ENCODE assay signal across 14 mouse cellular contexts in genomic region chr6:137630387-137630786, GRCm38 (mm10). TPM values are rescaled to one million over a fixed set of nuclear protein-coding genes. Genes with fewer than 3 reads are reported as not detected.
DNase-seq lines count a peak whose midpoint lies in the region; ATAC-seq and TF ChIP-seq lines count a peak whose summit lies in the region.
"Had no signal": no experiment of that assay in that cellular context is flagged by ENCODE, and none has a peak within 500 bp of the region (broad histone marks: within the 10 kb centered on the region; RNA-seq: fewer than 3 reads in every experiment).

No protein-coding gene starts in this region.

- H3K4me1 ChIP-seq in forebrain, embryonic 10.5 days = peaks cover 16% of the 10 kb centered on the region
- H3K4me1 ChIP-seq in forebrain, embryonic 11.5 days (replicated peaks; ENCODE audit: control insufficient read depth, insufficient read depth, low read length) = 0 out of 2 replicates have a peak, but pooled peaks cover 3% of the 10 kb centered on the region
- H3K4me1 ChIP-seq in hindbrain, embryonic 11.5 days (replicated peaks; ENCODE audit: control insufficient read depth, insufficient read depth, low read length) = no peaks in the 10 kb centered on the region
- peaks cover 13% of the 10 kb centered on the region for H3K4me1 ChIP-seq in hindbrain, embryonic 13.5 days (replicated peaks)
- peaks cover 6% of the 10 kb centered on the region for H3K4me1 ChIP-seq in testis, adult 2 months (ENCODE audit: control insufficient read depth, insufficient read depth, low read length)

- intact Hi-C loops in left cerebral cortex, postnatal 10 days (cut with DNase I) = no loop called here

- TF ChIP-seq POLR2A in testis, adult 2 months (IDR thresholded peaks at IDR 0.05; ENCODE audit: control insufficient read depth, low read depth, low read length) = no peak

- no peak overlapping the region for H3K9ac ChIP-seq in forebrain, embryonic 11.5 days (ENCODE audit: low read length)
- H3K9ac ChIP-seq in hindbrain, embryonic 11.5 days (ENCODE audit: low read depth, low read length) = no peak overlapping the region
- no peak overlapping the region for H3K9ac ChIP-seq in hindbrain, embryonic 13.5 days
- H3K9ac ChIP-seq: limb, embryonic 15.5 days; liver, postnatal 0 days; midbrain, embryonic 12.5 days had no signal

- no peak for TF ChIP-seq CTCF in testis, adult 2 months (IDR thresholded peaks at IDR 0.05; ENCODE audit: control insufficient read depth, insufficient read depth, insufficient replicate concordance, low read depth, low read length)

- DNase-seq in forebrain, embryonic 10.5 days (ENCODE audit: extremely low spot score, low spot score) = no peak
- no peak for DNase-seq in forebrain, embryonic 11.5 days (ENCODE audit: low spot score)
- no peak for DNase-seq in hindbrain, embryonic 11.5 days (ENCODE audit: low spot score)
- DNase-seq in testis, postnatal 10 days (ENCODE audit: low spot score) = no peak
- DNase-seq in left cerebral cortex, postnatal 10 days (ENCODE audit: extremely low spot score in 1 of 2, low spot score in 2 of 2) = no peak
- no peak for DNase-seq in right cerebral cortex, postnatal 14 days
- DNase-seq: gastrocnemius, postnatal 25 days; kidney, postnatal 25 days; liver, postnatal 0 days had no signal

- H3K4me2 ChIP-seq in forebrain, embryonic 11.5 days (ENCODE audit: low read depth, low read length, severe bottlenecking) = no peak overlapping the region
- H3K4me2 ChIP-seq in hindbrain, embryonic 11.5 days (replicated peaks; ENCODE audit: low read depth, low read length) = no peak overlapping the region
- H3K4me2 ChIP-seq in hindbrain, embryonic 13.5 days = no peak overlapping the region
- H3K4me2 ChIP-seq: limb, embryonic 15.5 days had no signal

- peak overlapping the region; percentile 13; the same call in 1 of the 2 replicates for H3K27ac ChIP-seq in forebrain, embryonic 10.5 days
- no peak overlapping the region for H3K27ac ChIP-seq in forebrain, embryonic 11.5 days (ENCODE audit: low read depth, low read length)
- H3K27ac ChIP-seq in hindbrain, embryonic 11.5 days (ENCODE audit: low read depth, low read length) = no peak overlapping the region
- H3K27ac ChIP-seq in hindbrain, embryonic 13.5 days = no peak overlapping the region; the same call in 1 of the 2 replicates
- peak overlapping the region; percentile 54 for H3K27ac ChIP-seq in testis, adult 2 months (ENCODE audit: control insufficient read depth, insufficient read depth, low read depth, low read length)
- H3K27ac ChIP-seq: limb, embryonic 15.5 days had no signal

- 89% methylated on average over 13 of the region's 13 CpGs for WGBS in forebrain, embryonic 10.5 days
- 90% methylated on average over 13 of the region's 13 CpGs for WGBS in forebrain, embryonic 11.5 days
- WGBS in hindbrain, embryonic 11.5 days = 82% methylated on average over 13 of the region's 13 CpGs
- 85% methylated on average over 13 of the region's 13 CpGs for WGBS in hindbrain, embryonic 13.5 days

- no peaks in the 10 kb centered on the region for H3K36me3 ChIP-seq in forebrain, embryonic 10.5 days (replicated peaks)
- no peaks in the 10 kb centered on the region for H3K36me3 ChIP-seq in forebrain, embryonic 11.5 days (ENCODE audit: control insufficient read depth, insufficient read depth, low read length)
- no peaks in the 10 kb centered on the region for H3K36me3 ChIP-seq in hindbrain, embryonic 11.5 days (ENCODE audit: control insufficient read depth, insufficient read depth, low read length)
- H3K36me3 ChIP-seq in hindbrain, embryonic 13.5 days = no peaks in the 10 kb centered on the region
- no peaks in the 10 kb centered on the region for H3K36me3 ChIP-seq in testis, adult 2 months (ENCODE audit: control insufficient read depth, insufficient read depth, low read length)
- H3K36me3 ChIP-seq: limb, embryonic 15.5 days; midbrain, embryonic 12.5 days had no signal

- H3K27me3 ChIP-seq in forebrain, embryonic 10.5 days (ENCODE audit: poor library complexity, severe bottlenecking) = no peaks in the 10 kb centered on the region
- H3K27me3 ChIP-seq in forebrain, embryonic 11.5 days (ENCODE audit: control insufficient read depth, insufficient read depth, low read length) = no peaks in the 10 kb centered on the region
- H3K27me3 ChIP-seq in hindbrain, embryonic 11.5 days (ENCODE audit: control insufficient read depth, insufficient read depth, low read length) = no peaks in the 10 kb centered on the region
- H3K27me3 ChIP-seq in hindbrain, embryonic 13.5 days = no peaks in the 10 kb centered on the region
- H3K27me3 ChIP-seq in testis, adult 2 months (ENCODE audit: control insufficient read depth, insufficient read depth, low read length) = no peaks in the 10 kb centered on the region
- H3K27me3 ChIP-seq: limb, embryonic 15.5 days; midbrain, embryonic 12.5 days had no signal

- ATAC-seq in forebrain, embryonic 11.5 days (replicated peaks; ENCODE audit: low FRiP score) = no peak
- ATAC-seq in hindbrain, embryonic 11.5 days (ENCODE audit: low FRiP score) = peak; percentile 43; the same call in 1 of the 2 replicates
- no peak for ATAC-seq in hindbrain, embryonic 13.5 days (ENCODE audit: low FRiP score)
- ATAC-seq: intestine, postnatal 0 days; liver, postnatal 0 days had no signal

- H3K4me3 ChIP-seq in forebrain, embryonic 10.5 days = no peak overlapping the region
- no peak overlapping the region for H3K4me3 ChIP-seq in forebrain, embryonic 11.5 days (ENCODE audit: low read depth, low read length)
- H3K4me3 ChIP-seq in hindbrain, embryonic 11.5 days (ENCODE audit: low read depth, low read length) = no peak overlapping the region
- H3K4me3 ChIP-seq in hindbrain, embryonic 13.5 days = no peak overlapping the region
- peak overlapping the region; percentile 31 for H3K4me3 ChIP-seq in testis, adult 2 months (ENCODE audit: control insufficient read depth, low read depth, low read length)
- H3K4me3 ChIP-seq: limb, embryonic 15.5 days; midbrain, embryonic 12.5 days had no signal

- no peaks in the 10 kb centered on the region for H3K9me3 ChIP-seq in forebrain, embryonic 10.5 days
- no peaks in the 10 kb centered on the region for H3K9me3 ChIP-seq in forebrain, embryonic 11.5 days (ENCODE audit: control insufficient read depth, low read length)
- no peaks in the 10 kb centered on the region for H3K9me3 ChIP-seq in hindbrain, embryonic 11.5 days (ENCODE audit: control insufficient read depth, low read length)
- no peaks in the 10 kb centered on the region for H3K9me3 ChIP-seq in hindbrain, embryonic 13.5 days
- H3K9me3 ChIP-seq: limb, embryonic 15.5 days; midbrain, embryonic 12.5 days had no signal

RNA-seq across cellular contexts. Expression of gene Eps8, which starts 24.3 kb away (rescaled TPM):
- 6.8 and 8.7 TPM in 2 replicates for polyA plus RNA-seq in forebrain, embryonic 10.5 days (2016; fragmentation: Nextera tagmentation; extraction: Ambion mirVana)
- 5.9 and 6.9 TPM in 2 replicates for polyA plus RNA-seq in forebrain, embryonic 11.5 days (2014; fragmentation: Nextera tagmentation; extraction: Ambion mirVana)
- 9.3 and 9.4 TPM in 2 replicates for polyA plus RNA-seq in hindbrain, embryonic 11.5 days (2014; fragmentation: Nextera tagmentation; extraction: Ambion mirVana)
- 11.7 and 13.2 TPM in 2 replicates for polyA plus RNA-seq in hindbrain, embryonic 13.5 days (2015; fragmentation: Nextera tagmentation; extraction: Ambion mirVana)
- polyA plus RNA-seq in testis, adult 2 months (2012; rRNA removed) = 4.2 and 5.4 TPM in 2 replicates
- total RNA-seq in left cerebral cortex, postnatal 10 days (2021) = 10 to 100 TPM; 35.4 to 41.4 TPM

Comparison
In these comparisons a context has a peak if more than half of its experiments do, and no peak if none do; other contexts are left out.
1. H3K27ac ChIP-seq: peak in forebrain, embryonic 10.5 days (single experiment) and testis, adult 2 months (single experiment); none in forebrain, embryonic 11.5 days (single experiment), hindbrain, embryonic 11.5 days (single experiment) and hindbrain, embryonic 13.5 days (single experiment).